Mouse (Mus musculus) E14TG2a.4 (cell line): ENCODE measurements at regions not wholly inside any gene's neighbourhood (a gene's known extent, or its start where the extent isn't known, plus 50 kb on each side); places are given as distances from the start of the nearest gene placed in this dataset.

Source experiments
- CTCF ChIP-seq: conservative IDR thresholded peaks from 2 replicates; pipeline ENCODE4 v1.5.1; 2014; ENCODE audit warnings: low read length
- NANOG ChIP-seq: IDR thresholded peaks from 2 replicates; pipeline ENCODE4 v1.6.1; 2014; ENCODE audit warnings: borderline replicate concordance, low read length, mixed read lengths
- POU5F1 ChIP-seq: IDR thresholded peaks from 2 replicates; pipeline ENCODE4 v1.6.1; 2014; ENCODE audit warnings: low read length, borderline replicate concordance

DNA sequence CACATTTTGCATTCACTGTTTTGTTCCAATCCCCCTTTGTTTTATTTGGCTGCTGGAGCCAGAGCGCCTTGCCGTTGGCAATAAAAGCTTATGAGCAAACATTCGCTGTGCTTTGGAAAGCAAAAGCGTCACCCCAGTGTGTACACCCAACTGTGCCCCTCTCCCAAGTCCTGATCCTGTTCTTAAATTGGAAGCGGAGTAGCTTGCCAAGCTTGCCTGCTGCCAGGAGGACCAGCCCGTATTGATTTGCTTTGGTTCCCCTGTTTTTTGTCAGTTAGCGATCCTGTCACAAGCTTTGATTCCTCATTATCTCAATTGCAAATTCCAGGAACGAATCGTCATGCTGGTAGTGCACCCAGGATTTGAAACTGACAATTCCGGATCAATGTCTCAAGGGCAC, 917.5 kb downstream of the Olfm4 start:
- TF ChIP-seq CTCF = no peak
- TF ChIP-seq POU5F1 = no peak
- TF ChIP-seq NANOG = no peak
